Mouse (Mus musculus) spleen, embryonic (tissue): ENCODE data around the gene Krtap24-1.

Source experiments
- CTCF ChIA-PET: fragments of 350-600 bp; sonication (Branson Sonifier 250); formaldehyde crosslinking; loops from one replicate; lab custom pipeline; 2022; lab: Charles Lee

The Krtap24-1 gene

GRCm38 (mm10) chr16:88611922-88612321 lies at the start of gene Krtap24-1:
Krtap24-1 (minus strand) TSS chr16:88612279.
- CTCF ChIA-PET, result no interaction called here

GRCm38 (mm10) chr16:88657426-88657825 lies 45.3 kb upstream of the Krtap24-1 start:
- CTCF ChIA-PET, result no interaction called here

- CTCF ChIA-PET, result no interaction called here
Measured at GRCm38 (mm10) chr16:88651952-88652351, 39.9 kb upstream of the Krtap24-1 start.

GRCm38 (mm10) chr16:88651082-88651481 lies 39.0 kb upstream of the Krtap24-1 start:
- CTCF ChIA-PET, result no interaction called here

GRCm38 (mm10) chr16:88647358-88647846 lies 35.3 kb upstream of the Krtap24-1 start, which contains the start of gene Krtap26-1:
Krtap26-1 (minus strand) TSS chr16:88647796.
- CTCF ChIA-PET, result no interaction called here

GRCm38 (mm10) chr16:88646366-88647111 lies 34.5 kb upstream of the Krtap24-1 start:
- CTCF ChIA-PET, result no interaction called here

- CTCF ChIA-PET, result no interaction called here
Measured at GRCm38 (mm10) chr16:88640053-88640452, 28.0 kb upstream of the Krtap24-1 start.

GRCm38 (mm10) chr16:88635142-88635541 lies 23.1 kb upstream of the Krtap24-1 start:
- CTCF ChIA-PET, result no interaction called here

GRCm38 (mm10) chr16:88631474-88631873 lies 19.4 kb upstream of the Krtap24-1 start:
- CTCF ChIA-PET, result no interaction called here

GRCm38 (mm10) chr16:88627566-88627965 lies 15.5 kb upstream of the Krtap24-1 start, which contains the start of gene 2310079G19Rik:
2310079G19Rik (minus strand) TSS chr16:88627666.
- CTCF ChIA-PET, result no interaction called here

- CTCF ChIA-PET, result no interaction called here
Measured at GRCm38 (mm10) chr16:88612712-88613111, 633 bp upstream of the Krtap24-1 start.

GRCm38 (mm10) chr16:88604570-88604969 lies 7.5 kb downstream of the Krtap24-1 start:
- CTCF ChIA-PET, result no interaction called here

GRCm38 (mm10) chr16:88602464-88602863 lies 9.6 kb downstream of the Krtap24-1 start:
- CTCF ChIA-PET, result no interaction called here

GRCm38 (mm10) chr16:88600303-88600702 lies 11.8 kb downstream of the Krtap24-1 start:
- CTCF ChIA-PET, result no interaction called here

- CTCF ChIA-PET, result no interaction called here
Measured at GRCm38 (mm10) chr16:88599504-88600237, 12.4 kb downstream of the Krtap24-1 start.

GRCm38 (mm10) chr16:88592758-88593157 lies 19.3 kb downstream of the Krtap24-1 start:
- CTCF ChIA-PET, result no interaction called here

- CTCF ChIA-PET, result no interaction called here
Measured at GRCm38 (mm10) chr16:88583338-88583737, 28.7 kb downstream of the Krtap24-1 start.

- CTCF ChIA-PET, result no interaction called here
Measured at GRCm38 (mm10) chr16:88575885-88576679, 36.0 kb downstream of the Krtap24-1 start.

- CTCF ChIA-PET, result no interaction called here
Measured at GRCm38 (mm10) chr16:88572904-88573404, 39.1 kb downstream of the Krtap24-1 start.

GRCm38 (mm10) chr16:88570136-88570535 lies 41.9 kb downstream of the Krtap24-1 start:
- CTCF ChIA-PET, result no interaction called here

GRCm38 (mm10) chr16:88569732-88570131 lies 42.3 kb downstream of the Krtap24-1 start:
- CTCF ChIA-PET, result no interaction called here

GRCm38 (mm10) chr16:88569096-88569495 lies 43.0 kb downstream of the Krtap24-1 start:
- CTCF ChIA-PET, result no interaction called here
